Mouse (Mus musculus): ENCODE results near the gene Farsa. TPM values are rescaled to one million over a fixed set of nuclear protein-coding genes. Genes with fewer than 3 reads are reported as not detected.

Gene Farsa
- polyA plus RNA-seq, 1 experiment from 2014 or later = 102 TPM

- Histone ChIP-seq H3K9ac (peak within 1 kb of the TSS; percentile 64), H3K9me3 (no peaks in the 10 kb centered on the region), H3K27me3 (peaks cover 58% of the 10 kb centered on the region), H3K36me3 (peaks cover 36% of the 10 kb centered on the region), H3K4me1 (replicated peaks) (peaks cover 25% of the 10 kb centered on the region), H3K4me2 (peak within 1 kb of the TSS; percentile 55), H3K27ac (replicated peaks) (no peak within 1 kb of the TSS), H3K4me3 (peak within 1 kb of the TSS; percentile 39)
- WGBS = under 1% methylated on average over 45 of the region's 45 CpGs
- ATAC-seq (ENCODE audit: low read depth) = peak; percentile 81
Observed at GRCm38 (mm10) chr8:84908421-84909161, 51.8 kb downstream of the Farsa start, which contains the start of gene Dnase2a. Gene Dnase2a (plus strand): TSS chr8:84908560.

DNA sequence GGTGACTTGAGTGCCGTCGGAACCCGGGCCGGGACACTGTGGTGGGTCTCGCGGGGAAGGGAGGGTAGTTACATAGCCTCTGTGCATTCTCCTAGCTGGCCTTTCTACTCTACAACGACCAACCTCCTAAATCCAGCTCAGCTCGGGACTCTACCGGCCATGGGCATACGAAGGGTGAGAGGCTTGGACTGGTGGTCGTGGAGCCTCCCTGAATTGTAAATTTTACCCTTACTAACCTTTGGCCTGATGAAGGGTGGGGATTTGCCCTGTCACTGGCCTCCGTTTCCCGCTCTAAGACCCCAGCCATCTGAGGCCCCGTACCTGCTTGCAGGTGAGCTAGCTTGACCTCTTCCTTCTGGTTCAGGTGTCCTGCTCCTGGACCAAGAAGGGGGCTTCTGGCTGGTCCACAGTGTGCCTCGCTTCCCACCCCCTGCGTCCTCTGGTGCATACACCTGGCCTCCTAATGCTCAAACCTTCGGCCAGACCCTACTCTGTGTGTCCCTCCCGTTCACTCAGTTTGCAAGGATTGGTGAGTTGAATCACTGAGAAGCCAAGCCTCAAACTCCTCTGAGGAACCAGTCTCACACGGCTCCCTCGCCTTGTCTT lies 52.5 kb downstream of the Farsa start:
- Histone ChIP-seq H3K36me3 (peaks cover 40% of the 10 kb centered on the region), H3K9ac (peak overlapping the region; percentile 64), H3K4me1 (replicated peaks) (peaks cover 24% of the 10 kb centered on the region), H3K4me3 (peak overlapping the region; percentile 39), H3K9me3 (no peaks in the 10 kb centered on the region), H3K27ac (replicated peaks) (no peak overlapping the region), H3K4me2 (peak overlapping the region; percentile 55), H3K27me3 (peaks cover 63% of the 10 kb centered on the region)
- WGBS = 48% methylated on average over 20 of the region's 20 CpGs
- ATAC-seq (ENCODE audit: low read depth) = no peak; the same call in 1 of the 2 replicates

GRCm38 (mm10) chr8:84909949-84910348 lies 53.2 kb downstream of the Farsa start:
- H3K4me3 ChIP-seq = no peak overlapping the region
- H3K36me3 ChIP-seq = peaks cover 47% of the 10 kb centered on the region
- H3K27me3 ChIP-seq = peaks cover 63% of the 10 kb centered on the region
- H3K27ac ChIP-seq (replicated peaks) = no peak overlapping the region
- no peaks in the 10 kb centered on the region for H3K9me3 ChIP-seq
- peaks cover 24% of the 10 kb centered on the region for H3K4me1 ChIP-seq (replicated peaks)
- no peak overlapping the region for H3K9ac ChIP-seq
- ATAC-seq (ENCODE audit: low read depth) = no peak
- 77% methylated on average over 5 of the region's 5 CpGs for WGBS
- 0 out of 2 replicates have a peak overlapping the region, but pooled peaks have one; percentile 55 for H3K4me2 ChIP-seq

GRCm38 (mm10) chr8:84910551-84910950 lies 53.8 kb downstream of the Farsa start:
- H3K4me1 ChIP-seq (replicated peaks) = peaks cover 24% of the 10 kb centered on the region
- no peak overlapping the region for H3K9ac ChIP-seq
- no peak overlapping the region for H3K27ac ChIP-seq (replicated peaks)
- no peak for ATAC-seq (ENCODE audit: low read depth)
- H3K27me3 ChIP-seq = peaks cover 68% of the 10 kb centered on the region
- no peak overlapping the region for H3K4me3 ChIP-seq
- peaks cover 53% of the 10 kb centered on the region for H3K36me3 ChIP-seq
- no peak overlapping the region for H3K4me2 ChIP-seq
- no peaks in the 10 kb centered on the region for H3K9me3 ChIP-seq
- 90% methylated on average over 6 of the region's 6 CpGs for WGBS

DNA sequence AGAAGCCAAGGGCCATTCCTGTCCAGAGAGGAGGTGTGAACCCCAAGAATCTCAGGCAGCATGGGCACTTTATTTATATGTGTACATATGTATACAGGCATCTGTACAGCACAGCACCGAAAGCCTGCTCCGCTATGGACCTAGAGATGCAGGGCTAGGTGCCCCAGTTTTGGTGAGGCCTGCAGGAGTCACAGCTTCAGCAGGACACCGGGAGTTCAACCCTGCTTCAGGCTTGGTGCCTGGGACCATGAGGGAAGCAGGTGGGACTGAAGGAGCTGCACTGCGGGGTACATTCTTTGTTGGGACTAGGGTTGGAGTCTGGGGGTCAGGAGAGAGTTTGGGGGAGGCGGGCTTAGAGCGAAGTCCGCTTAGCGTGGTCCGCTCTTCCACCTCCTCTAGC lies 55.1 kb downstream of the Farsa start:
- no peak for ATAC-seq (ENCODE audit: low read depth)
- Histone ChIP-seq H3K9ac (no peak overlapping the region), H3K9me3 (no peaks in the 10 kb centered on the region), H3K4me3 (no peak overlapping the region), H3K27ac (replicated peaks) (no peak overlapping the region), H3K4me2 (no peak overlapping the region), H3K36me3 (peaks cover 66% of the 10 kb centered on the region), H3K27me3 (peaks cover 81% of the 10 kb centered on the region), H3K4me1 (replicated peaks) (peaks cover 24% of the 10 kb centered on the region)
- WGBS = 74% methylated on average over 9 of the region's 9 CpGs

DNA sequence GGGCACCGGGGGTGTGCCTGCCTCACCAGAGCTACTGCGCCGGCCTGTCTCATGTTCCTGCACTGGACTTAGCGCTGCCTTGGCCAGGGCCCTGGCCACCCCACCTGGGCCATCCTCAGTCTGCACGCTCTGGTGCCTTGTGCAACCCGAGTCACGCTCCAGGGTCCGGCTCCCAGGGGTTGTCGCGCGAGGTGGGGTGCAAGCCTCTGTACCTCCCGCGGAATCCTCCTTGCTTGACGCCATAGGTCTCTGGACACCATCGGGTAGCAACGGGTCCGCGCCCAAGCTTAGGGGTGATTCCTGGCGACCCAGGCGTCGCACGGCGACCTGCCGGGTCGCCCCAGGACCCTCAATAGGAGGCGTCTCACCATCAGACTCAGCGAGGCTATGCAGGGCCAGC lies 55.6 kb downstream of the Farsa start:
- peaks cover 71% of the 10 kb centered on the region for H3K36me3 ChIP-seq
- no peak overlapping the region for H3K4me3 ChIP-seq
- H3K9me3 ChIP-seq = no peaks in the 10 kb centered on the region
- peaks cover 86% of the 10 kb centered on the region for H3K27me3 ChIP-seq
- peaks cover 24% of the 10 kb centered on the region for H3K4me1 ChIP-seq (replicated peaks)
- peak overlapping the region; percentile 51 for H3K4me2 ChIP-seq
- H3K27ac ChIP-seq (replicated peaks) = no peak overlapping the region
- WGBS = 17% methylated on average over 27 of the region's 27 CpGs
- H3K9ac ChIP-seq = no peak overlapping the region
- no peak for ATAC-seq (ENCODE audit: low read depth)

DNA sequence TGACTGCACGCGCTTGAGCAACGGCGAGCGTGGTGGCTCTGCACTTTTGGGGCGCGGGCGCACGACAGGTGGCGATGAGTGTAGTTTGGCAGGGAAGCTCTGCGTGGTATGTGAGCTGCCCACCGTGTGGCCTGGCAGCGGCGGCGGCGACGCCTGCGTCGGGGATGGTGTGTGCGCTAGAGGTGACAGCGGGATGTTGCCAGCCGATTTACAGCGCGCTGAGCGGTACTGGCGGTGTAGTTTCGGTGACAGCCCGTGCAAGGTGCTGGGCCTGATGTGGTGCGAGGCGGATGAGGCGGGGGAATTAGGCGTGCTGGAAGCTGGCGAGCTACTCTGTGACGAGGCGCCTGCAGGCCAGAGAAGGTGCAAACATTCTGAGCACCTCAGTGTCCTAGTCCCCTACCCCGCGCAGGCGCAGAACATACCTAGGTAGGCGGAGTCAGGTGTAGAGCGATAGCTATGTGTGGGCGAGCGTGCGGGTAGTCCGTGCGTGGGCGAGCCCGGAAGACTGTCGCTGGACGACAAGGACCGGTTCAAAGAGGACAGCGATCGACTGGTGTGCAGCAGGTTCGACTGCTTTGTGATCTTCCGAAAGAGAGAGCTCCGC lies 56.2 kb downstream of the Farsa start:
- H3K36me3 ChIP-seq = peaks cover 78% of the 10 kb centered on the region
- H3K27ac ChIP-seq (replicated peaks) = no peak overlapping the region
- peak overlapping the region; percentile 51 for H3K4me2 ChIP-seq
- no peaks in the 10 kb centered on the region for H3K9me3 ChIP-seq
- peaks cover 24% of the 10 kb centered on the region for H3K4me1 ChIP-seq (replicated peaks)
- H3K9ac ChIP-seq = no peak overlapping the region
- 3% methylated on average over 55 of the region's 55 CpGs for WGBS
- ATAC-seq (ENCODE audit: low read depth) = no peak
- peaks cover 92% of the 10 kb centered on the region for H3K27me3 ChIP-seq
- peak overlapping the region; percentile 22 for H3K4me3 ChIP-seq

GRCm38 (mm10) chr8:84913502-84913900 lies 56.7 kb downstream of the Farsa start:
- ATAC-seq (ENCODE audit: low read depth) = no peak
- Histone ChIP-seq H3K9me3 (no peaks in the 10 kb centered on the region), H3K9ac (no peak overlapping the region), H3K36me3 (peaks cover 83% of the 10 kb centered on the region), H3K27ac (replicated peaks) (no peak overlapping the region), H3K4me1 (replicated peaks) (peaks cover 22% of the 10 kb centered on the region), H3K27me3 (peaks cover 97% of the 10 kb centered on the region), H3K4me3 (peak overlapping the region; percentile 22), H3K4me2 (peak overlapping the region; percentile 51)
- 21% methylated on average over 9 of the region's 9 CpGs for WGBS

GRCm38 (mm10) chr8:84913960-84914359 lies 57.2 kb downstream of the Farsa start:
- ATAC-seq (ENCODE audit: low read depth) = no peak
- WGBS = 33% methylated on average over 4 of the region's 4 CpGs
- H3K27me3 ChIP-seq = peaks cover 100% of the 10 kb centered on the region

GRCm38 (mm10) chr8:84915269-84915668 lies 58.5 kb downstream of the Farsa start:
- Histone ChIP-seq H3K27me3 (peaks cover 100% of the 10 kb centered on the region), H3K4me1 (replicated peaks) (peaks cover 11% of the 10 kb centered on the region; the same call in 1 of the 2 replicates), H3K9me3 (no peaks in the 10 kb centered on the region), H3K27ac (replicated peaks) (no peak overlapping the region), H3K9ac (no peak overlapping the region), H3K4me3 (no peak overlapping the region), H3K4me2 (no peak overlapping the region), H3K36me3 (peaks cover 94% of the 10 kb centered on the region)
- ATAC-seq (ENCODE audit: low read depth) = no peak
- 83% methylated on average over 8 of the region's 8 CpGs for WGBS

More at GRCm38 (mm10) chr8:84913960-84914359, 57.2 kb downstream of the Farsa start:
- Histone ChIP-seq H3K9ac (no peak overlapping the region), H3K4me2 (no peak overlapping the region), H3K4me1 (replicated peaks) (peaks cover 17% of the 10 kb centered on the region), H3K27ac (replicated peaks) (no peak overlapping the region), H3K9me3 (no peaks in the 10 kb centered on the region), H3K4me3 (no peak overlapping the region), H3K36me3 (peaks cover 87% of the 10 kb centered on the region)

DNA sequence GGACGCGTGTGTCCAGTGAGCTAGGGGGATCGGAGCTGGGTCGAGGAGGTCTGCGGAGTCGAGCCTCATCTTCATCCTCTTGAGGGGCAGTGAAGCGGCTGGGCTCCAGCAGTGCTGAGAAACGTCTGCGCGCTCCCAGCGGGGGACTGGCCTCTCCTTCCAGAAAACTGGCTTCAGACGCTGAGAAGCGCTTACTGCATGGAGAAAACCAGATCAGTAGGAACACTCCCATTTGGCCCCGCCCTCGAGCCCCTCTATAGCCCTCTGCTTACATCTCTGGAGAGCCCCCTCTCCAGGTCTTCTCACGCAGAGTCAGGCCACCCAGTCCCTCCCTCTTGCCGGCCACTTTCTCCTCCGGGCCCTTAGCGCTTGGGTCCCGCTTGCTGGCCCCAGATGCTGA lies 61.0 kb downstream of the Farsa start:
- Histone ChIP-seq H3K9ac (no peak overlapping the region), H3K4me3 (no peak overlapping the region), H3K9me3 (no peaks in the 10 kb centered on the region), H3K4me1 (replicated peaks) (peaks cover 8% of the 10 kb centered on the region; the same call in 1 of the 2 replicates), H3K27me3 (peaks cover 93% of the 10 kb centered on the region), H3K4me2 (no peak overlapping the region), H3K36me3 (peaks cover 95% of the 10 kb centered on the region), H3K27ac (replicated peaks) (no peak overlapping the region)
- 32% methylated on average over 20 of the region's 20 CpGs for WGBS
- no peak for ATAC-seq (ENCODE audit: low read depth)

GRCm38 (mm10) chr8:84918646-84919045 lies 61.9 kb downstream of the Farsa start:
- H3K9ac ChIP-seq = no peak overlapping the region
- ATAC-seq (ENCODE audit: low read depth) = no peak
- 91% methylated on average over 15 of the region's 15 CpGs for WGBS

More at GRCm38 (mm10) chr8:84918646-84919045, 61.9 kb downstream of the Farsa start:
- H3K27ac ChIP-seq (replicated peaks) = no peak overlapping the region
- no peak overlapping the region for H3K4me2 ChIP-seq
- peaks cover 85% of the 10 kb centered on the region for H3K27me3 ChIP-seq
- H3K36me3 ChIP-seq = peaks cover 96% of the 10 kb centered on the region
- H3K4me1 ChIP-seq (replicated peaks) = no peaks in the 10 kb centered on the region
- no peak overlapping the region for H3K4me3 ChIP-seq
- no peaks in the 10 kb centered on the region for H3K9me3 ChIP-seq
